Mouse (Mus musculus): Measurements from ENCODE around the gene Oxsr1. TPM values are rescaled to one million over a fixed set of nuclear protein-coding genes. Genes with fewer than 3 reads are reported as not detected.
"Not testable (repeated sequence)": the region's sequence is repeated elsewhere in the genome, so short reads cannot be mapped to it uniquely, and the experiment has no call there.

Gene Oxsr1
- total RNA-seq, 1 experiment from 2014 or later, result 35.5 TPM

- ATAC-seq (replicated peaks; ENCODE audit: low read depth, poor library complexity, severe bottlenecking), result no peak
Measured at GRCm38 (mm10) chr9:119278031-119278430, 44.2 kb downstream of the Oxsr1 start.

GRCm38 (mm10) chr9:119276321-119276720 is 45.9 kb downstream of the Oxsr1 start:
- no peak for ATAC-seq (replicated peaks; ENCODE audit: low read depth, poor library complexity, severe bottlenecking)

- ATAC-seq (replicated peaks; ENCODE audit: low read depth, poor library complexity, severe bottlenecking), result not testable (repeated sequence)
Measured at GRCm38 (mm10) chr9:119274814-119275213, 47.4 kb downstream of the Oxsr1 start.

- ATAC-seq (replicated peaks; ENCODE audit: low read depth, poor library complexity, severe bottlenecking), result no peak
Measured at GRCm38 (mm10) chr9:119271496-119271895, 50.7 kb downstream of the Oxsr1 start.

GRCm38 (mm10) chr9:119268588-119269145 is 53.6 kb downstream of the Oxsr1 start:
- ATAC-seq (replicated peaks; ENCODE audit: low read depth, poor library complexity, severe bottlenecking), result no peak

- ATAC-seq (replicated peaks; ENCODE audit: low read depth, poor library complexity, severe bottlenecking), result no peak
Measured at GRCm38 (mm10) chr9:119268120-119268519, 54.1 kb downstream of the Oxsr1 start.

- not testable (repeated sequence) for ATAC-seq (replicated peaks; ENCODE audit: low read depth, poor library complexity, severe bottlenecking)
Measured at GRCm38 (mm10) chr9:119266121-119266395, 56.2 kb downstream of the Oxsr1 start.

- not testable (repeated sequence) for ATAC-seq (replicated peaks; ENCODE audit: low read depth, poor library complexity, severe bottlenecking)
Measured at GRCm38 (mm10) chr9:119265373-119266120, 56.7 kb downstream of the Oxsr1 start.

GRCm38 (mm10) chr9:119263067-119263466 is 59.2 kb downstream of the Oxsr1 start:
- ATAC-seq (replicated peaks; ENCODE audit: low read depth, poor library complexity, severe bottlenecking), result no peak

- ATAC-seq (replicated peaks; ENCODE audit: low read depth, poor library complexity, severe bottlenecking), result no peak
Measured at GRCm38 (mm10) chr9:119260825-119261224, 61.4 kb downstream of the Oxsr1 start.

GRCm38 (mm10) chr9:119258785-119259184 is 63.4 kb downstream of the Oxsr1 start:
- no peak for ATAC-seq (replicated peaks; ENCODE audit: low read depth, poor library complexity, severe bottlenecking)

- no peak for ATAC-seq (replicated peaks; ENCODE audit: low read depth, poor library complexity, severe bottlenecking)
Measured at GRCm38 (mm10) chr9:119258128-119258527, 64.1 kb downstream of the Oxsr1 start.

GRCm38 (mm10) chr9:119256161-119256560 is 66.1 kb downstream of the Oxsr1 start:
- ATAC-seq (replicated peaks; ENCODE audit: low read depth, poor library complexity, severe bottlenecking), result no peak

GRCm38 (mm10) chr9:119255096-119255495 is 67.1 kb downstream of the Oxsr1 start:
- no peak for ATAC-seq (replicated peaks; ENCODE audit: low read depth, poor library complexity, severe bottlenecking)

GRCm38 (mm10) chr9:119254187-119254586 is 68.0 kb downstream of the Oxsr1 start:
- ATAC-seq (replicated peaks; ENCODE audit: low read depth, poor library complexity, severe bottlenecking), result no peak

GRCm38 (mm10) chr9:119247996-119248395 is 74.2 kb downstream of the Oxsr1 start:
- peak; percentile 84 for ATAC-seq (replicated peaks; ENCODE audit: low read depth, poor library complexity, severe bottlenecking)

- no peak for ATAC-seq (replicated peaks; ENCODE audit: low read depth, poor library complexity, severe bottlenecking)
Measured at GRCm38 (mm10) chr9:119246826-119247225, 75.4 kb downstream of the Oxsr1 start.

GRCm38 (mm10) chr9:119243981-119244380 is 78.2 kb downstream of the Oxsr1 start:
- ATAC-seq (replicated peaks; ENCODE audit: low read depth, poor library complexity, severe bottlenecking), result no peak

GRCm38 (mm10) chr9:119241169-119241865 is 80.9 kb downstream of the Oxsr1 start:
- ATAC-seq (replicated peaks; ENCODE audit: low read depth, poor library complexity, severe bottlenecking), result no peak

- ATAC-seq (replicated peaks; ENCODE audit: low read depth, poor library complexity, severe bottlenecking), result no peak
Measured at GRCm38 (mm10) chr9:119240286-119240997, 81.8 kb downstream of the Oxsr1 start.

GRCm38 (mm10) chr9:119239274-119239673 is 83.0 kb downstream of the Oxsr1 start:
- ATAC-seq (replicated peaks; ENCODE audit: low read depth, poor library complexity, severe bottlenecking), result no peak
